Mouse (Mus musculus) liver (tissue): Measurements from ENCODE around the gene Wasl.
A peak's percentile ranks its signal among the peaks of the same experiment; 100 is the strongest.

Experiments
- DNase-seq: peaks from one replicate; pipeline ENCODE4 v3.0.0-alpha.2; 2020; ENCODE audit warnings: mixed read lengths

Gene Wasl

GRCm38 (mm10) chr6:24645346-24646053 lies 19.3 kb downstream of the Wasl start:
- no peak for DNase-seq

GRCm38 (mm10) chr6:24642960-24643359 lies 21.8 kb downstream of the Wasl start:
- DNase-seq = no peak

GRCm38 (mm10) chr6:24642161-24642560 lies 22.6 kb downstream of the Wasl start:
- no peak for DNase-seq

GRCm38 (mm10) chr6:24641286-24641685 lies 23.5 kb downstream of the Wasl start:
- no peak for DNase-seq

- DNase-seq = no peak
Measured at GRCm38 (mm10) chr6:24635814-24636213, 29.0 kb downstream of the Wasl start.

- no peak for DNase-seq
Measured at GRCm38 (mm10) chr6:24634065-24634464, 30.7 kb downstream of the Wasl start.

- no peak for DNase-seq
Measured at GRCm38 (mm10) chr6:24632061-24632460, 32.7 kb downstream of the Wasl start.

GRCm38 (mm10) chr6:24628499-24628898 lies 36.3 kb downstream of the Wasl start:
- no peak for DNase-seq

GRCm38 (mm10) chr6:24627586-24628030 lies 37.2 kb downstream of the Wasl start:
- DNase-seq = peak; percentile 40

- no peak for DNase-seq
Measured at GRCm38 (mm10) chr6:24622098-24622497, 42.7 kb downstream of the Wasl start.

GRCm38 (mm10) chr6:24620936-24621335 lies 43.9 kb downstream of the Wasl start:
- DNase-seq = no peak

- DNase-seq = no peak
Measured at GRCm38 (mm10) chr6:24619285-24620045, 45.3 kb downstream of the Wasl start.

- DNase-seq = no peak
Measured at GRCm38 (mm10) chr6:24616746-24617145, 48.1 kb downstream of the Wasl start.

GRCm38 (mm10) chr6:24613918-24614317 lies 50.9 kb downstream of the Wasl start:
- DNase-seq = no peak

- DNase-seq = no peak
Measured at GRCm38 (mm10) chr6:24613346-24613745, 51.5 kb downstream of the Wasl start.

GRCm38 (mm10) chr6:24612074-24612755 lies 52.6 kb downstream of the Wasl start:
- no peak for DNase-seq

- DNase-seq = no peak
Measured at GRCm38 (mm10) chr6:24610358-24610757, 54.5 kb downstream of the Wasl start.

- DNase-seq = no peak
Measured at GRCm38 (mm10) chr6:24609531-24609930, 55.3 kb downstream of the Wasl start.

GRCm38 (mm10) chr6:24608682-24609081 lies 56.1 kb downstream of the Wasl start:
- no peak for DNase-seq

GRCm38 (mm10) chr6:24608129-24608528 lies 56.7 kb downstream of the Wasl start:
- DNase-seq = no peak

- DNase-seq = no peak
Measured at GRCm38 (mm10) chr6:24607531-24607930, 57.3 kb downstream of the Wasl start.

GRCm38 (mm10) chr6:24606512-24606911 lies 58.3 kb downstream of the Wasl start:
- DNase-seq = no peak

- no peak for DNase-seq
Measured at GRCm38 (mm10) chr6:24605631-24606030, 59.2 kb downstream of the Wasl start.

GRCm38 (mm10) chr6:24604289-24604688 lies 60.5 kb downstream of the Wasl start:
- DNase-seq = no peak
